Mouse (Mus musculus) lung, postnatal 0 days (tissue): ENCODE results near the gene Epb41l2.

Source experiments
- CTCF ChIP-seq: IDR thresholded peaks from 2 replicates; pipeline ENCODE4 v1.5.1; 2016; ENCODE audit warnings: antibody characterized with exemption, mild to moderate bottlenecking
- EP300 ChIP-seq: IDR thresholded peaks from 2 replicates; pipeline ENCODE4 v1.6.1; 2016; ENCODE audit warnings: antibody characterized with exemption, mild to moderate bottlenecking, control low read depth

DNA sequence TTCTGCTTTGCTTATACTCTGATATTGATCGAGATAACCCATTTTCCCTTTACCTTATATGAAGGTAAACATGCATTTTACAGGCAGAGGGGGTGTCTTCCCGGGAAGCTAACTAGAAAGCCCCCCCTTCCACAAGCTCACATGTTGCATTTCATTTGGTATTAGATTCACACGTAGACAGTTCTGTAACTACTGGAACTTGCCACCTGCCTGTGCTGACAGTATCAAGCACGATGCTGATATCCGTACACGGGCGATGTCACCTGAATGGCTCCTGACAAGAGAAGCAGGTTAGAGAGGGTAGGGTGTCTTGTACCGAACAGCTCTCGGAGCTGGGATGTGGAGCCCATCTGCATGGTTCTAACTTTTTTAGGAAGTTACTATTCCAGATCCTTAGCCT, 41.0 kb downstream of the Epb41l2 start:
- TF ChIP-seq CTCF (no peak), EP300 (no peak)
